Mouse (Mus musculus): ENCODE results near the gene Fam49a. TPM values are rescaled to one million over a fixed set of nuclear protein-coding genes. Genes with fewer than 3 reads are reported as not detected.

Gene Fam49a
- polyA plus RNA-seq, 1 experiment from 2014 or later, result 3.2 TPM

DNA sequence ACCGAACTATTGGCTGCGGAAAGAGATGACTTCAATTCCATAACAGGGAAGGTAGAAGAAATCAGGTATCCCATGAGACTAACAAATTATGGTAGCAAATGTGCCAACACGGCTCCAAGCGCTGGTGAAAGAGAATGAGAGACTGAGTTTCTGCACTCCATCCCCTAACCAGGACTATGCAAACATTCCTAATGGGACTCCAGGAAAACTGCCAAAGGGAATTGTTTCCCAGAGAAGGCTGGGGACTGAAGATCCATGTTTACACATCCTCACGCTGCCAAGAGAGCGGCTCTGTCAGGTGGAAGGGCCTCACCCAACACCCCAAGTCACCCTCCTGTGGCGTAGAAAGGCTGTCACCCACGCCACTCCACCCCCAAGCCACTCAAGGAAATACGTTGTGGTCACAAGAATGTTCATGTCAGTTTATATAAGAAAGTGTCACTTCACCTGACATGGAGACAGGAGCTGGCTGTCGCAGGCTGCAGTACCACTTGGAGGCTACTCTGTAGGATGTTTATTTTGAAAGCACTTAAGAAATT, 92.2 kb downstream of the Fam49a start:
- Histone ChIP-seq H3K4me2 (ENCODE audit: low read depth, low read length) (no peak overlapping the region), H3K27ac (ENCODE audit: low read depth) (no peak overlapping the region), H3K27me3 (ENCODE audit: insufficient read depth, low read length) (no peaks in the 10 kb centered on the region), H3K36me3 (replicated peaks; ENCODE audit: insufficient read depth, low read length) (no peaks in the 10 kb centered on the region), H3K9ac (replicated peaks) (no peak overlapping the region), H3K4me1 (ENCODE audit: insufficient read depth) (no peaks in the 10 kb centered on the region), H3K9me3 (ENCODE audit: low read length) (no peaks in the 10 kb centered on the region), H3K4me3 (ENCODE audit: low read depth, low read length) (no peak overlapping the region)
- ATAC-seq, result no peak
- no peak for DNase-seq
- WGBS (ENCODE audit: insufficient replicate concordance), result 58% methylated on average over 10 of the region's 10 CpGs
- TF ChIP-seq EP300 (IDR thresholded peaks at IDR 0.05; ENCODE audit: low read depth) (no peak), CTCF (IDR thresholded peaks at IDR 0.05; ENCODE audit: low read depth) (no peak)

DNA sequence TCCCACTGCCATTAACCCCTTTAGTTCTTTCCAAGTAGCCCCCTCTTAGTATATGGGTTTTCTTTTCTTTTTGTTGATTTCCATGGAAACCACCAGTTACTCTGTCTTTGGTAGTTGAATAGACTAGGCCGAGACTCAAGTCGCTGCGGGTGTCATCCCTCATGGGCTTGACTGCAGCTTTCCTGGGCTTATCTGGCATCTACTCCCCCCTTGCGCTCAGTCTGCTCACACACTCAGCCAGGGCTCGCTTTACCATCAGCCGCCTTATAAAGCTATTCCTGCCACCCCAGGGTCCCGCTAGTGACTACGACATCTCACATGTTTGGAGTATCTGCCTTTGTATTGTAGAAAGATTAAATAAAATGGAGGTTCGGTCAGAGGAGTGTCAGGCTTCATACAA, 94.1 kb downstream of the Fam49a start:
- no peak for TF ChIP-seq EP300 (IDR thresholded peaks at IDR 0.05; ENCODE audit: low read depth)
- TF ChIP-seq CTCF (IDR thresholded peaks at IDR 0.05; ENCODE audit: low read depth), result no peak
- Histone ChIP-seq H3K4me1 (ENCODE audit: insufficient read depth) (no peaks in the 10 kb centered on the region), H3K9me3 (ENCODE audit: low read length) (no peaks in the 10 kb centered on the region), H3K27me3 (ENCODE audit: insufficient read depth, low read length) (no peaks in the 10 kb centered on the region), H3K36me3 (replicated peaks; ENCODE audit: insufficient read depth, low read length) (no peaks in the 10 kb centered on the region), H3K9ac (replicated peaks) (no peak overlapping the region), H3K27ac (ENCODE audit: low read depth) (no peak overlapping the region), H3K4me3 (ENCODE audit: low read depth, low read length) (no peak overlapping the region), H3K4me2 (ENCODE audit: low read depth, low read length) (no peak overlapping the region)
- WGBS (ENCODE audit: insufficient replicate concordance), result 74% methylated on average over 9 of the region's 9 CpGs
- ATAC-seq, result no peak
- DNase-seq, result no peak

DNA sequence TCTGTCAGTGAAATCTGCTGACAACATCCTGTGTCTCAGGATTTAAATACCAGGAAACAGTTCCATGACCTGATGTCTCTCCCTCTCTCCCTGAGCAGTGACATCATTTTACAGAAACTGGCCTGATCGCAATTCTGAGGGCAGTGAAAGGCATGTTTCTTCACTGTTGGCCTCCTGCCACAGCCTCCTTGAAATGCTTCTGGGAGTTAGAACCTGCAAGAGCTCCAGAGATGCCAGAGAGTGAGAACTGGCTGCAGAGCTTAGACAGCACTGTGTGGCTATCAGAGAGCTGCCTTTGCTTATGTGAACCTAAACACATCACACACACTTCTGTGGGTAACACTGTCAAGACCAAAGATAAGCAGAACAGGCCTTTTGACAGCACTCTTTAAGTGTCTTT, 94.5 kb downstream of the Fam49a start:
- ATAC-seq, result no peak
- Histone ChIP-seq H3K27ac (ENCODE audit: low read depth) (no peak overlapping the region), H3K4me1 (ENCODE audit: insufficient read depth) (no peaks in the 10 kb centered on the region), H3K36me3 (replicated peaks; ENCODE audit: insufficient read depth, low read length) (no peaks in the 10 kb centered on the region), H3K9me3 (ENCODE audit: low read length) (no peaks in the 10 kb centered on the region), H3K4me2 (ENCODE audit: low read depth, low read length) (no peak overlapping the region), H3K4me3 (ENCODE audit: low read depth, low read length) (no peak overlapping the region), H3K9ac (replicated peaks) (no peak overlapping the region), H3K27me3 (ENCODE audit: insufficient read depth, low read length) (no peaks in the 10 kb centered on the region)
- 43% methylated on average over 1 of the region's 1 CpGs for WGBS (ENCODE audit: insufficient replicate concordance)
- no peak for TF ChIP-seq CTCF (IDR thresholded peaks at IDR 0.05; ENCODE audit: low read depth)
- no peak for TF ChIP-seq EP300 (IDR thresholded peaks at IDR 0.05; ENCODE audit: low read depth)
- DNase-seq, result no peak

DNA sequence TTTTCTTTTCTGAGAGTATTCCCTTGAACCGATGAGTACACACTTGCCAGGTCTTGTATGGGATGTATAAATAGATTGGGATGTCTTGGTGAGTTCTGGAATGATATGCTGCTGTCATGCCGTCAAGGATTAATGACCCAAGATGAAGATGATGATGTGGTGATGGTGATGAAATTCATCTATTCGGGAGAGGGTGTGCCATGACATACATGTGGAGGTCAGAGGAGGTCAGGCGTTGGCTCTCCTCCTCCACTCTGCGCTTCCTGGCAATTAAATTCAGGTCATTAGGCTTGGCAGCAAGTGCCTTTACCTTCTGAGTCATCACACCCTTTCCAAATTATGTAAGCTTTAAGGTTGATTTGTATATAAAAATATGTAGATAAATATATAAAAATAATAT, 95.0 kb downstream of the Fam49a start:
- H3K36me3 ChIP-seq (replicated peaks; ENCODE audit: insufficient read depth, low read length), result no peaks in the 10 kb centered on the region
- no peak overlapping the region for H3K27ac ChIP-seq (ENCODE audit: low read depth)
- no peak overlapping the region for H3K4me3 ChIP-seq (ENCODE audit: low read depth, low read length)
- ATAC-seq, result no peak
- H3K9me3 ChIP-seq (ENCODE audit: low read length), result no peaks in the 10 kb centered on the region
- TF ChIP-seq CTCF (IDR thresholded peaks at IDR 0.05; ENCODE audit: low read depth) (no peak), EP300 (IDR thresholded peaks at IDR 0.05; ENCODE audit: low read depth) (no peak)
- no peak overlapping the region for H3K9ac ChIP-seq (replicated peaks)
- no peaks in the 10 kb centered on the region for H3K4me1 ChIP-seq (ENCODE audit: insufficient read depth)
- H3K27me3 ChIP-seq (ENCODE audit: insufficient read depth, low read length), result no peaks in the 10 kb centered on the region
- DNase-seq, result no peak
- H3K4me2 ChIP-seq (ENCODE audit: low read depth, low read length), result no peak overlapping the region
- 72% methylated on average over 5 of the region's 5 CpGs for WGBS (ENCODE audit: insufficient replicate concordance)

DNA sequence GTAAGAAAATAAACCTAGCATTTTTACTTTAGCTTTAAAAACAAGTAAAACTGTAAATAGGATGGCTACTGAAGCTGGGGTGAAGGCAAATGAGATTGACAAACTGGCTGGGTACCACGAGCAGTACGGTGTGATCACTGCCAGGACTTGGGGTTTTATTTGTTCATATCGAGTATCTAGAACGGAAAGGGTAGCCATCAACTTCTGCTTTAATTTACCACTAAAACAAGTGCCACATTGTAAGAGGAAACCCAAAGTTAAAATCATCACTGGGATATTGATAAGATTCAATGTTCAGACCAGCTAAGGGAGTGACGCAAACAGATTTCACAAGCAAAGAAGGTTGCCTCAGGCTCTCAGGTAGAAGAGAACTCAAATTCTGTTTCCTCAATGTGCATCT, 98.0 kb downstream of the Fam49a start:
- WGBS (ENCODE audit: insufficient replicate concordance), result 74% methylated on average over 5 of the region's 5 CpGs
- no peak overlapping the region for H3K9ac ChIP-seq (replicated peaks)
- no peaks in the 10 kb centered on the region for H3K9me3 ChIP-seq (ENCODE audit: low read length)
- no peaks in the 10 kb centered on the region for H3K27me3 ChIP-seq (ENCODE audit: insufficient read depth, low read length)
- no peak overlapping the region for H3K4me2 ChIP-seq (ENCODE audit: low read depth, low read length)
- TF ChIP-seq CTCF (IDR thresholded peaks at IDR 0.05; ENCODE audit: low read depth), result no peak
- TF ChIP-seq EP300 (IDR thresholded peaks at IDR 0.05; ENCODE audit: low read depth), result no peak
- ATAC-seq, result no peak
- H3K4me1 ChIP-seq (ENCODE audit: insufficient read depth), result no peaks in the 10 kb centered on the region
- H3K27ac ChIP-seq (ENCODE audit: low read depth), result no peak overlapping the region
- H3K36me3 ChIP-seq (replicated peaks; ENCODE audit: insufficient read depth, low read length), result no peaks in the 10 kb centered on the region
- H3K4me3 ChIP-seq (ENCODE audit: low read depth, low read length), result no peak overlapping the region
- DNase-seq, result no peak

DNA sequence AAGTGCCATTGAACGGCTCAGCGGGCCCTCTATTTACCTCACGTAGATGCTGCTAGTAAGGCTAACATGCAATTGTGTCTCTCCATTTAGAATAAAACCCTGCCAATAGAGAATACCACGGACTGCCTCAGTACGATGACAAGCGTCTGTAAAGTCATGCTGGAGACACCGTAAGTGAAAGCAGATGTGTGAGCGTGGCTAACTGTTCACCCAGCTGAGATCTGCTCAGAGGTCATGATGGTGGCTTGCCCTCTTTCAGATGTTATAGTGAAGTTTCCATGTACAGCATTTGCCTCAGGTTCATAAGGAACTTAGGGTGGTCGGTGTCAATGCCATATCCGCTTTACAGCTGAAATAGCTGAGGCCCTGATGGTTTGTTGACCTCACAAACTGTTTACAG, 100.4 kb downstream of the Fam49a start:
- TF ChIP-seq EP300 (IDR thresholded peaks at IDR 0.05; ENCODE audit: low read depth) (no peak), CTCF (IDR thresholded peaks at IDR 0.05; ENCODE audit: low read depth) (no peak)
- 83% methylated on average over 10 of the region's 10 CpGs for WGBS (ENCODE audit: insufficient replicate concordance)
- no peaks in the 10 kb centered on the region for H3K27me3 ChIP-seq (ENCODE audit: insufficient read depth, low read length)
- H3K4me3 ChIP-seq (ENCODE audit: low read depth, low read length), result no peak overlapping the region
- no peak for ATAC-seq
- H3K36me3 ChIP-seq (replicated peaks; ENCODE audit: insufficient read depth, low read length), result no peaks in the 10 kb centered on the region
- no peaks in the 10 kb centered on the region for H3K4me1 ChIP-seq (ENCODE audit: insufficient read depth)
- H3K9me3 ChIP-seq (ENCODE audit: low read length), result no peaks in the 10 kb centered on the region
- no peak overlapping the region for H3K27ac ChIP-seq (ENCODE audit: low read depth)
- H3K4me2 ChIP-seq (ENCODE audit: low read depth, low read length), result no peak overlapping the region
- DNase-seq, result no peak
- H3K9ac ChIP-seq (replicated peaks), result no peak overlapping the region

DNA sequence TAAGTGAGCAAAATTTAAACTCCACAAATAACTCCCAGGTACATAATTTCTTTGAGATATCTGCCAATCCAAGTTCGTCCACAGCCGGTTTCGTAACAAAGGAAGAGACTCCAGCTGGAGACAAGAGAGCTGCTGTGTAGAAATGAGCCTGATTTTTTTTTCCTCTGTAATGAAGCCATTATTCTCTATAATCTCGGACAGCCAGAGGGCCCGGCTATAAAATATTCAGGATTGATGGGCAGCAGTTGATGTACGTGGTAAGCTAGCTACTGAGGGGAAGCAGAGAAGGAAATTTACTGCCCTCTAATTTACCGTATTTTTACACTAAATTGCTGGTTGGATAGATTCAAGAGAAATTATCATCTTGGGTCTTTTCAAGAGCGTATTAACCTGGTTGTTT, 102.3 kb downstream of the Fam49a start:
- H3K27me3 ChIP-seq (ENCODE audit: insufficient read depth, low read length), result no peaks in the 10 kb centered on the region
- H3K4me1 ChIP-seq (ENCODE audit: insufficient read depth), result no peaks in the 10 kb centered on the region
- DNase-seq (no peak), ATAC-seq (no peak)
- no peaks in the 10 kb centered on the region for H3K9me3 ChIP-seq (ENCODE audit: low read length)
- H3K4me2 ChIP-seq (ENCODE audit: low read depth, low read length), result no peak overlapping the region
- TF ChIP-seq CTCF (IDR thresholded peaks at IDR 0.05; ENCODE audit: low read depth) (no peak), EP300 (IDR thresholded peaks at IDR 0.05; ENCODE audit: low read depth) (no peak)
- H3K36me3 ChIP-seq (replicated peaks; ENCODE audit: insufficient read depth, low read length), result no peaks in the 10 kb centered on the region
- H3K27ac ChIP-seq (ENCODE audit: low read depth), result no peak overlapping the region
- WGBS (ENCODE audit: insufficient replicate concordance), result 79% methylated on average over 8 of the region's 8 CpGs
- H3K4me3 ChIP-seq (ENCODE audit: low read depth, low read length), result no peak overlapping the region
- H3K9ac ChIP-seq (replicated peaks), result no peak overlapping the region

Data from liver, postnatal 0 days (tissue).